Mouse (Mus musculus) liver, embryonic 14.5 days (tissue): ENCODE measurements around the gene Zfp451.
"Not testable (repeated sequence)": the region's sequence is repeated elsewhere in the genome, so short reads cannot be mapped to it uniquely, and the experiment has no call there.

ENCODE experiments used
- CTCF ChIP-seq: IDR thresholded peaks from 2 replicates; pipeline ENCODE4 v1.5.1; 2016; ENCODE audit warnings: antibody characterized with exemption, low read depth, control low read depth
- EP300 ChIP-seq: IDR thresholded peaks from 2 replicates; pipeline ENCODE4 v1.6.1; 2016; ENCODE audit warnings: antibody characterized with exemption, low read depth

DNA sequence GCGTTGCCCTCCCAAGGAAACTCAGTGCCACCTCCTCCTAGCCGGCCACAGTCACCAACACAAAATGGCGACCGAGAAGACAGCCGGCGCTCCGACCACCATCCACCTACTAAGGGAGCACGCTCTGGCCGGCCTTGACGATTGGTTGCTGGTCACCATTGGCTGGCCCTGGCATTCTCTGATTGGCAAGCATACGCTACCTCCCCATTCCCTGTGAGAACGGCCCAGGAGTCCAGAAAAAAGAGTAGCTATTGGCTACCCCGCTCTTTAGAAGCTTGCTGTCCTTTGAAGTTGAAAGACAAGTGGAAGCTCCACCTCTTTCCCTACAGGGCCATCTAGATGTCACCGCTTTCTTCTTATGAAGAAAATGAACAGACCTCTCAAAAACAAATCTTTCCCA lies 24.6 kb upstream of the Zfp451 start:
- TF ChIP-seq CTCF, EP300: not testable (repeated sequence)
